Mouse (Mus musculus) urinary bladder, postnatal 14 days (tissue): ENCODE data around the gene Atp5g2.

Source experiments
- DNase-seq: peaks from one replicate; pipeline ENCODE4 v3.0.0; 2021; ENCODE audit warnings: low spot score

Atp5g2 gene

GRCm38 (mm10) chr15:102672215-102673071, at the start of gene Atp5g2:
Gene Atp5g2 (minus strand): TSS chr15:102672352.
- DNase-seq, result peak; percentile 30

- DNase-seq, result no peak
Observed at GRCm38 (mm10) chr15:102721016-102721898, 49.1 kb upstream of the Atp5g2 start.

- no peak for DNase-seq
Observed at GRCm38 (mm10) chr15:102716132-102716531, 44.0 kb upstream of the Atp5g2 start.

GRCm38 (mm10) chr15:102707736-102708269, 35.7 kb upstream of the Atp5g2 start:
- DNase-seq, result no peak

DNA sequence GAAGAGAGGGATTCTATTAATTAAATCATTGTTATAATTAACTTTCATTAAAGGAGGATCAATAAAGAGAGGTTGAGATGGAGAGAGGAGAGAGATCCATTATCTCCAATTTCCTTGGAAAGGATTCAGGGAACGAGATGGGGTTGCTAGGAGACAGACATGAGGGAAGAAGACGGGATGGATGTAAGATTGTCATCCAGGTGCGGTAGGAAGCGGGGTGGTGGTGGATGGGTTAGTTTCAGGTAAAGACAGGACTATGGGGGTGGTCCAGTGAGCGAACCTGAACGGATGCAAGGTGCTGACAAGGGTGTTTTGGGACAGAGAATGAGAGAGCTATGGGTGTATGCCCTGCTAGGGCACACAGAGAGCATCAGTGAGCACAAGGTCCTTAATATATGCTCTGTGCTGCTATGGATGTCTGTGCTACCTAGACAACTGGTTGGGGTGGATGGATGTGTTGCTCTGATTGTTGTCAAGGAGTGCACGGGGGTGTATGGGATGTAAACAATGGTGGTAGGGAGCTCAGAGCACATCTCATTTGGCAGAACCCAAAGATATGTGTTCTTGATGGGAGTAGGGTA, 33.9 kb upstream of the Atp5g2 start:
- DNase-seq, result no peak

GRCm38 (mm10) chr15:102705226-102705894, 33.2 kb upstream of the Atp5g2 start:
- DNase-seq, result no peak

- no peak for DNase-seq
Observed at GRCm38 (mm10) chr15:102704806-102705205, 32.7 kb upstream of the Atp5g2 start.

DNA sequence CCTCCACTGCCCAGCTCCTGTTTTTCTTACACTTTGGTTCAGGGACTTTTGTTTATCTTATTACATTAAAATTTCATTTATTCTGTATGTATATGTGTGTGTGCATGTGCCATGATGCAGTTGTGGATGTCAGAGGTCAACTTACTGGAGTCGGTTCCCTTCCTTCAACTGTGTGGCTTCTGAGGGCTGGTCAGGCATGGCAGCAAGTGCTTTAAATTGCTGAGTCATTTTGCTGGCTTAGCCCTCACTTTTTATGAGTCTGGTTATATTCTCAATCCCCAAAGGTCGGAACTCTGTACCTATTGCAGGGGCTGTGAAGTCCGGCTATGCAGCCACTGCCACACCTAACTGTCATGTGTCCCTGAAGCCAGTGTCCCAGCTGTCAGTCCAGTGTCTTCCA, 30.8 kb upstream of the Atp5g2 start:
- DNase-seq, result no peak

DNA sequence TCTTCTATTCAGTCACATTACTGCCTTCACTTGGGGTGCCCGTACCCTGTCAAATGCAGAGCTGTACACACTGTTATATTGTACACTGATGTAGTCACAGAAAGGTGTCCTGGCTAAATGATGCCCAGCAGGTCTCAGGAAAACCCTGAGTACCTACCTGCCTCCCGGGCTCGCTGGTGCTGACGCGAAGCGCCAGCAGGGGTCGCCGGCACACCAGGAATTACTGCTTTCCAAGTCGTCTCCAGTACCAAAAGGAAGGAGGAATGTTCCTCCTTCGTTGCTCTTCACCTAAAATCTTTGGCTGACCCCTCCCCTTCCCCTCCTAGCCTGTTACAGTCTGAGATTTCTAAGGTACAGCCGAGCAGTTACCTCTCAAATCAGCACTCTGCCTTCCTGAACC, 26.0 kb upstream of the Atp5g2 start:
- peak; percentile 84 for DNase-seq

- no peak for DNase-seq
Observed at GRCm38 (mm10) chr15:102696899-102697298, 24.7 kb upstream of the Atp5g2 start.

GRCm38 (mm10) chr15:102693600-102693999, 21.4 kb upstream of the Atp5g2 start:
- peak; percentile 71 for DNase-seq

DNA sequence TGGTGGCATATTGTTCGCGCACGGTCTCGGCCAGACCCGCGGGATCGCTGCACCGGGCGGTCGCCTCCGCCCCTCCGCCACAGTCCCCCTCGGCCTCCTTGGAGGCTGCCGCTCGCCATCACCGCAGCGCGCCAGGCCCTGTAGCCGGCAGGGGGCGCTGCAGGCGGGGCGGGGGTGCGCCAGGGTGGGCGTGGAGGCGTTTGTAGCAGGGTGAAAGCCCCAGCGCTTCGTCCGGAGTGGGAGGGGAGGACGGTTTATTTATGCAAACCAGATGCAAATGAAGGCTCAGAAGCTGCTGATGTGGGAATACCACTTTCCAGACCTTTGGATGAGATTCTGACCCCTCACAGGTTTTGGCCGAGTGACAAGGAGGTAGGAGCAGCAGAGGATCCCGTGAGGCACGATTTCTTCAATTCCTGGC, 20.8 kb upstream of the Atp5g2 start:
- peak; percentile 33 for DNase-seq

DNA sequence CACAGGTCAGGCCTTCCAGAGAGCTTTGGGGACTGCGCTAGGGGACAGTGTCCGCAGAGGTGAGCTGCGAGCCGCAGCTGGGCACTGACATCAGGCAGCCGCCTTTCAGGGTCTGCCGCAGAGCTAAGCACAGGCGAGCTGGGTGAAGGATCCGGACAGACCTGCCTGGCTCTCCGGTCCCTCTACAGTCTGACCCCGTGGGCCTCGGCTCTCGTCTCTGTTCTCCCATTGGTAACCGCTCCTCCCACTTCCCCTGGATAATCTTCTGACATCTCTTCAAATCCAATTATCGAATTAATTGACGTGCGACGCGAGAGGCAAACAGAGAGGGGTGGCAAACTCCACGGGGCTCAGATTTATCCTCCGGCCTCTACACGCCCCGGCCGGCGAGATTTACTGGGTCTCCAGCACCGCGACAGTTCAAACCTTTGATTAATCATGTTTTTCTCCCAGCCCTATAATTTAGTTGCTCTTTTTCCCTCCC, 20.2 kb upstream of the Atp5g2 start:
- DNase-seq, result no peak

- DNase-seq, result no peak
Observed at GRCm38 (mm10) chr15:102685791-102686190, 13.6 kb upstream of the Atp5g2 start.

- DNase-seq, result no peak
Observed at GRCm38 (mm10) chr15:102683670-102684069, 11.5 kb upstream of the Atp5g2 start.

DNA sequence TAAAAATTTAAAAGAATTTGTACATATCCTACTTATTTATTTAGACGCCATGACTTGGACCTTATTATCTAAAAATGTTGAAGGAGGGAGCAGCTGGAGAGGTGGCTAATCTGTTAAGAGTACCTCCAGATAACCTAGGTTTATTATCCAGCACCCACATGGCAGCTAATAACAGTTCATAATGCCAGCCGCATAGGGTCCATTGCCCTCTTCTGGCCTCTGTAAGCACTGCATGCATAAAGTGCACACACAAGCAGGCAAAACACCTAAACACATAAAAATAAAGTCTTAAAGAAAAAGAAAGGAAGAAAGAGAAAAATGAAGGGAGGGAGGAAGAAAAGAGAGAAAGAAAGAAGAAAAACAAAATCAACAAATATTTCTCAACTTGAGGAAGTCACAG, 4.2 kb upstream of the Atp5g2 start:
- no peak for DNase-seq

- DNase-seq, result peak; percentile 53
Observed at GRCm38 (mm10) chr15:102673548-102673947, 1.4 kb upstream of the Atp5g2 start.

DNA sequence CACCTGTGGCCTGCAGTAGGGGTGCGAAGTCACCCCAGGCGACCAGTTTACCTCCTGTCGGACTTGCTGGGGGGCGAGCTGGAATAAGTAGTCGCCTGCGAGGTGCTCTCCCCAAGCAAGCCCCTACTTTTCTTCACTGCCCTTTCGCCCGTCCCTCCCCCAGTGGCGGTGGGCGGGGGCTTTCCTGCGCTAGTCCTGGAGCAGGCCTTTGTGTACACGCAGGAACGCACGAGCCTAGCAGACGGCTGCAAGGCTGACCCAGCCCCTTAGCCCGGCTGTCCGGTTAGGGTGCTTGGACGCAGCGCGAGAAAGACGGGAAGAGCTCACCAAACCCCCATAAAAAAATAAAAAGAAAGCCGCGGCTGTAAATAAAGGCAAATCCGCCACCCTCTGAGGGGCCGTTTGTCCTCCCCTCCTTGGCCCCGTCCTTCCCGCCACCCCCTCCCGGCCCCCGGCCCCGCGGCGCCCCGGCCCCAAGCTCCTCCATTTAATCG, 384 bp downstream of the Atp5g2 start:
- DNase-seq, result peak; percentile 89

GRCm38 (mm10) chr15:102670767-102671575, 1.2 kb downstream of the Atp5g2 start:
- DNase-seq, result peak; percentile 96

DNA sequence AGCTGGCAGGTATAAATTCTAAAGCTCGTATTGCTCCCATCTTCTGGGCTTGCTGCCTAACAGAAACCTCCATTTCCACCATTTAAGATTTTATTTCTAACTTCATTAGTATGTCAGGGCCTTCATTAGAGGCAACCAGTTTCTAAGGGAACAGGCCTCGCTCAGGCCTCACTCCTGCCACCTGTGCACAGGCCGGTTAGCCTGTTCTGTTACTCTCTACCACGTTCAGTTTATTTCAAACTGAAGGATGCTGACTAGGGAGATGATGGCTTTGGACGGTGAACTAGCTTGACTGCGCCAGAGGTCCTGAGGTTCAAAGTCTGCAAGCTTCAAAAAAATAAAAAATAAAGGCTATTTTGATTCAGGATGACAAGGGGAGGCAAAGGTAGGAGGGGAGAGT, 1.9 kb downstream of the Atp5g2 start:
- no peak for DNase-seq
